Mouse (Mus musculus) ZHBTc4 (cell line): ENCODE measurements around the gene Tatdn2.

Source experiments
- DNase-seq: peaks from one replicate; pipeline ENCODE4 v3.0.0-alpha.2; 2011; ENCODE audit warnings: low read depth, low spot score

Gene Tatdn2

DNA sequence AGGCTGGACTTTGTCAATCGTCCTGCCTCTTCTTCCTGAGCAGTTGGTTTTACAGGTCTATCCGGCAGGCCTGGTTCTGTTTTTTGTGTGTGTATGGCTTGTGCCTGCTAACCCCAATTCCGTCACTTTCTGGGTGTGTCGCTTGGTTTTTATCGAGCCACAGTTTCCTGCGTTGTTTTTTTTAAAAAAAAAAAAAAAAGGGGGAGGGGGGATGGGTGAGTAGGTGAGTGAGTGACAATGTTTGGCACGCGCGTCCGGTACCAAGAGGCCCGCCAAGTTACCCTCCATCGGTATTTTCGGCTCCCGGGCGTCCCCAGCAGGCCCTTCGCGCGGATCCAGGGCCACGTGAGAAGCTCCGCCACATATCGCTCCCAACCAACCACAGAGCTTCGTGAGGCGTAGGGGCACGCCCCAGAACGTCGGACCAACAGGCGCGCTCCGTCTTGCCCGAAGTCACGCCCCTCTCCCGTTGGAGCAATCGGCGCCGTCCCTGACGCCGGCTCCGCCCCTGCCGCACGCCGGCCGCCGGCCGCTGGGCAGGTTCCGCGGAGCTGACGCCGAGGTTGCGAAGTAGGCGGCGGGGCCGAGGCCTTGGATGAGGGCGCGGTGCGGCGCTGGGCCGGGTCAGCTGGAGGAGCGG lies at the start of gene Tatdn2:
Gene Tatdn2, plus strand, starts transcription at position 469 of the 640 bp plus-strand sequence.
- DNase-seq = peak; percentile 99

GRCm38 (mm10) chr6:113649346-113650196 lies 47.3 kb upstream of the Tatdn2 start:
- no peak for DNase-seq

- no peak for DNase-seq
These were observed 46.6 kb upstream of the Tatdn2 start for GRCm38 (mm10) chr6:113650197-113650640.

DNA sequence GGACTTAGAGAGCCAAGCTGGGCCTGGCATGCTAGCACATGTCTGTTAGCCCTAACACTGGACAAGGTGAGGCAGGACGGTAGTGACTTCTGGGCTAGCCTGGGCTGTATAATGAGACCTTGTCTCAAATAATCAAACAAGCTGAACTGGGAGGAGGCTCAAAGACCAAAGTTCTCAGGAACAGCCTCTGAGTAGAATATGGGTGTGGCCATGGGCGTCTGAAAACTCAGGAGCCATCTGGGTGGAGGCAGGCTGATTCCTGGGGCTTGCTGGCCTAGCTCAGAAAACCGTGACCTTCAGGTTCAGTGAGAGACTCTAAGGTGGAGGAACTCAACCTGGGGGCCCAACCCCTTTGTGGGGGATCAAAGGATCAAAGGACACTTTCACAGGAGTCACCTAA lies 45.2 kb upstream of the Tatdn2 start:
- peak; percentile 64 for DNase-seq

DNA sequence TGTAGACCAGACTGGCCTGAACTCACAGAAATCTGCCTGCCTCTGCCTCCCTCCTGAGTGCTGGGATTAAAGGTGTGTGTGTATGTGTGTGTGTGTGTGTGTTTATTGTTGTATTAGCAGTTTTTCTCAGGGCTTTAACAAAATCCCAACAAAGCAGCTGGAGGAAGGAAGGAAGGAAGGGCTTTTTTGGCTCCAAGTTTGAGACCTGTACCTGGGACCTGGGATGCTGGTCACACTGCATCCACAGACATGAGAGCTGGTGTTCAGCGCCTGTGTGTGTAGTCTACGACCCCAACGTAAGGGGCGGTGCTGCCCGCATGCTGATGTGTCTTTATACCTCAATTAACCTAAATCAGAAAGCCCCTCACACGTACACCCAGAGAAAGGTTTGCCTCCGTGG lies 43.3 kb upstream of the Tatdn2 start:
- no peak for DNase-seq

DNA sequence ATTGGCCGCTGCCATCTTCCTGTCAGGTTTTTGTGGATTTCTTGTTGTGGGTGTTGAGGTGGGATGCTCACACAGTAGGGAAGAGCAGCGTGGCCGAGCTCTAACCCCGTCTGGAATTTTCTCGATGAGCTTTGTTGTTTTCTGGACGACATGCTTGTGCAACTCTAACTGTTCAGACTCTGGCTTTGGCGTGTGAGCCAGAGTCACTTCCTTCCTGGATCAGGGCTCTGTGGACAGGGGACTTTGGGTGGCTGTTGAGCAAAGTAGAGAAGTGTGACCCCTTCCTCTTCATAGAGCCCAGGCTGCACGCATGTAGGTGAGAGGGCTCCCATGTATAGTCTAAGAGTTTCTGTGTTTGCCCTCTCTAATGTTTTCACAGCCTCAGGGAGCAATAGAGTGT lies 42.7 kb upstream of the Tatdn2 start:
- no peak for DNase-seq

DNA sequence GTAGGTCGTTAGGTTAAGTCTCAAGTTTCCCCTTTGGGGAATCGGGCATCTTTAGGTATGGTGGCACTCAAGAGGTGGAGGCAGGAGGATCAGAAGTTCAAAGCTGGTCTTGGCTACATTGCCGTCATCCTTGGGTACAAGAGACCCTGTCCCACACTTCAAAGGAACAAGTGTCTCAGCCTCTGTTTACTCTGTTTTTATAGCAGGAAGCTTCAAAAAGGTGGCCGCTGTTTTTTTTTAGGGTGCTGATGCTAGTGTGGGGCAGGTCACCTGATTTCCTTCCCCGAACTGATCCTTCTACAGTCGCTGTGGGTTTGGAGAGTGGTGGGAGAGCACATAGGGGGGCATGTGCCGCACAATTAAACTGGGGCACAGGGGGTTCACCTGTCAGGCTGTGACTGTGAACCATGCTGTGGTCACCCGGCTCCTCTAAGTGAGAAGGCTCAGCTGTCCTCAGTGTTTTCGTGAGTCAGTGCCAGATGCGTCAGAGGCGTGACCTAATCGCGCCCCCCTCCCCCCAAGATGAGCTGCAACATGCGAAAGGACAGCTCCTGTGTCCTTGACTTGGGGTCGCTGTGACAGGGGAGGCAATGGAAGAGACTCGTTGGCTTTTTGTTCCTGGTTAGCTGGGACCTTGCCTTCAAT lies 42.0 kb upstream of the Tatdn2 start:
- DNase-seq = no peak

- no peak for DNase-seq
These were observed 41.4 kb upstream of the Tatdn2 start for GRCm38 (mm10) chr6:113655475-113655874.

GRCm38 (mm10) chr6:113656847-113657246 lies 40.0 kb upstream of the Tatdn2 start:
- no peak for DNase-seq

DNA sequence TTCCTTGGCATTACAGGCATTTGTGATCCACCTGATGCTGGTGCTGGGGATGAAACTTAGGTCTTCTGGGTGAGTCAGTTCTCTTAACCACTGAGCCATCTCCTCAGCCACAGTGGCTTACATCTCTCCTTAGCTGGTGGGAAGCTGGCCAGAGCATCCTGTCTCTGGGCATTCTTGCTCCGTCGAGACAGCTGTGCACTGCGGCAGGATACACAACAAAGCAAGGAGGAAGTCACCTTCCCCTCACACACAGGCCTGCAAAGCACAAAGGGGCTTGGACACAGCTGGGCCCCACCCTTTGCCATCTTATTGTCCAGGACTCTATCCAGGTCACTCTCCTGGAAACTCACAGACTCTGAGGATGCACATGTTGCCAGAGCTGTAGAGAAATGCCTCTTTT lies 38.6 kb upstream of the Tatdn2 start:
- peak; percentile 43 for DNase-seq

GRCm38 (mm10) chr6:113659648-113660491 lies 37.0 kb upstream of the Tatdn2 start:
- no peak for DNase-seq

DNA sequence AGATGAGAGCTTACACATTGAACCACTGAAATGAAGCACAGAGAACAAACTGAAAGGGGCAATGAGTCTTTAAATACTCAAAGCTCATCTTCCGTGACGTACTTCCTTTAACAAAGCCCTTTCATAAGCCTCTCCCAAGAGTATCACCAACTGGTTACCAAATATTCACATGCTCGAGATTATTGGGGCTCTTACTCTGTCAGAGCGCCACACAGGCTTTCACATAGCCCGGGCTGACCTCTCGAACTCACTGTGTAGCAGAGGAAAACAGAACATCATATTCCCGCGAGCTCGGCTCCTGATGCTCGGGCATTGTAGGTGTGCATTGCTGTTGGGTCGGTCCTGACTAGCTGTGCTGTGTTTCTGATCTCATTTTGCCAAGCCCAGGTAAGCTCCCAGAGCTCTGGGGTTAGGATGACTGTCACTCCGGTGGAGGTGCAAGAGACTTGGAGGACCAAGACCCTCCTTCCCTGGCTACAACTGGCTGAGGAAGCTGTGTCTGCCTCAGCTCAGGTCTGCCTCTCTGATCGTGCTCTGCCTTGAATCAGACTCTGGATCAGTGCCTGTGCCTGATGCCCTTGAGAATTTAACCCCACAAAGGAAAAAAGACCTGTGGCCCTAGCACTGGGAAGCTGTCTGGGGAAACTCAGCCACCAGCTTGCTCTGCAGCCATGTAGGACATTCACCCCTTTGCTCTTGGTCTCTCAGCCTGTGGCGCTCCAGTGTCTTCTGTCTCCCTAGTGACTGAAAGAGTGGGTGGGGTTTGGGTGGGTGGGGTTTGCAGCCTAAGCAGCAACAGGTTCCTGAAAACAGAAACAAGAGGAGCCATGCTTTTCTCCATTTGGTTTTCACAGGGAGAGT lies 36.1 kb upstream of the Tatdn2 start:
- DNase-seq = peak; percentile 86

DNA sequence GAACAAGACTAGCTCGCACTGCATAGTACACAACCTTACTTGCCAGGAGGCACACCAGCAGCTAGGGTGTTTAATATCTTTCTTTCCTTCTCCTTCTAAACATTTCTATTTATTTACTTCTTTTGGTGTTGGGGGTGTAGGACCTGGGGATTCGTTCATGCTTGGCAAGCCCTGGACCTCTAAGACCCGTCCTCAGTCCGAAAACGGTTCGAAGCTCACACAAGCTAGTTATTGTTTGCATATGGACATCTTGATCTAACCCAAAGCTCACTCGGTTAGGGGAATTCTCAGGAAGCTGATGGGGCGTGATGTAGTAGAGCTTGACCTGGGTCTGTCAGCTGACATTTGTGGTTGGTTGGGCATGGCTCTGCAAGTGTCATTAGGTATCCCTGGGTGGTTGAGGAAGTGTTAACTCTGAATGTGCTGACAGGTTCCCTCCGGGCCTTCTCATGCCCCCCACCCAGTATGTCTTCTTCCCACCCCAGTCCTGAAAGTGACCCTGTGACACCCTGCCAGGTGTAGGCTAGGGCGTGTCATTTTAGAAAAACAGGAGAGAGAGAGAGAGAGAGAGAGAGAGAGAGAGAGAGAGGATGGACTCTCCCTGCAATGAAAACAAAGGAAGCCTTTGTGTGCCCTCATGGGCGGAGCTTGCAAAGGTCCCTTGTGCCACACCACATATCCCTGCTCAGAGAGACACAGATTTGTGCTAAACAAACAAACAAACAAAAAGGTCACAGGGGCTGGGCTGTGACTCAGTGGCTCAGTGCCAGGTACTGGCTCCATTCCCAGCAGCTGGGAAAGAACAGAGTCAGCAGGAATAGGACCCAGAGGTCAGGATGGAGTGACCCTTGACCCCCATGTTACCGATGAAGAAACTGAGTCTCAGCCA lies 35.3 kb upstream of the Tatdn2 start:
- peak; percentile 44 for DNase-seq

DNA sequence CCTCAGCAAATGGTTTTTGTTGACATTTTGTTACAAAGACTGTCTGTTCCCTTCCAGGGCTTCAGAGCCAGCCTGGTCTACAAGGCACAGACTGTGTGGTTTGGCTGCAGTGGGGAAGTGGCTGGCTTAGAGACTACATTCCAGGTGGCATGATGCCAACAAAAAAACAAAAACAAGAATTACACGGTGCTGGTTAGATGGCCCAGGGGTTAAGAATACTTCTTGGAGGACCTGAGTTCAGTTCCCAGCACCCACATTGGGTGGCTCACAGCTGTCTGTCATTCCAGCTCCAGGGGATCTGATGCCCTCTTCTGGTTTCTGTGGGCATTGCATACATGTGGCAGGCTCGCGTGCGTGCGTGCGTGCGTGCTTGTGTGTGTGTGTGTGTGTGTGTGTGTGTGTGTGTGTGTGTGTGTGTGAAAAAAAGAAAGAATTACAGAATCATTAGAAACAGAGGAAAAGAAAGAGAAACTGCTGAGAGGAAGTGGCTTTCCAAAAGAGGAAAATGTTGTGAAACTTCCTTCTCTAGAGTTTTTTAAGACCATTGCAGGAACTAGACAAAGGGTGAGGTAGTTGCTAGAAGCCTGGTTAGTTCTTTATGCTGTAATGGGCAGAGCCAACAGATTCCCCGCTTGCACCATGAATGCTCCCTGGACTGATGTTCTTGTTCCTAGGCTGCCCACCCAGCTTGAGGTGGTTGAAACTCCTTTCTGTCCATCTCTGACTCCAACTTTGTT lies 33.7 kb upstream of the Tatdn2 start:
- DNase-seq = peak; percentile 56

DNA sequence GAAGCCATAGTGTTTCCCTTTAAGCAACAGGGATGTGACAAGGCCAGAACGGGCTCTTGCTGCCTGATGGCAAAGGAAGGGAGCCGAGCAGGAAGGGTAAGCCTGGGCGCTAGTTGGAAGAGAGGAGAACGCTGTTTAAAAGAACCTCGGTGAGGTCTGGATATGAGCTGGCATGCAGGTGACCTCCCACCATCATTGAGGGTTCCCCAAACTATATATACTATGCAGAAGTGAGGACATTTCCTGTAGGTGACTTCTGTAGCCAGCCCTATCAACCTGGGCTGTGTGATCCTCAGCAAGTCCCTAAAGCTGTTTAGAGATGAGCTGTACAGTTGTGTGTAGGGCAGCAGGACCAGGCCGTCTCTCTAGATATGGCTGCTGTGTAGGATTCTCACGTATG lies 32.5 kb upstream of the Tatdn2 start:
- no peak for DNase-seq

- DNase-seq = peak; percentile 65
These were observed 29.2 kb upstream of the Tatdn2 start for GRCm38 (mm10) chr6:113667611-113668122.

DNA sequence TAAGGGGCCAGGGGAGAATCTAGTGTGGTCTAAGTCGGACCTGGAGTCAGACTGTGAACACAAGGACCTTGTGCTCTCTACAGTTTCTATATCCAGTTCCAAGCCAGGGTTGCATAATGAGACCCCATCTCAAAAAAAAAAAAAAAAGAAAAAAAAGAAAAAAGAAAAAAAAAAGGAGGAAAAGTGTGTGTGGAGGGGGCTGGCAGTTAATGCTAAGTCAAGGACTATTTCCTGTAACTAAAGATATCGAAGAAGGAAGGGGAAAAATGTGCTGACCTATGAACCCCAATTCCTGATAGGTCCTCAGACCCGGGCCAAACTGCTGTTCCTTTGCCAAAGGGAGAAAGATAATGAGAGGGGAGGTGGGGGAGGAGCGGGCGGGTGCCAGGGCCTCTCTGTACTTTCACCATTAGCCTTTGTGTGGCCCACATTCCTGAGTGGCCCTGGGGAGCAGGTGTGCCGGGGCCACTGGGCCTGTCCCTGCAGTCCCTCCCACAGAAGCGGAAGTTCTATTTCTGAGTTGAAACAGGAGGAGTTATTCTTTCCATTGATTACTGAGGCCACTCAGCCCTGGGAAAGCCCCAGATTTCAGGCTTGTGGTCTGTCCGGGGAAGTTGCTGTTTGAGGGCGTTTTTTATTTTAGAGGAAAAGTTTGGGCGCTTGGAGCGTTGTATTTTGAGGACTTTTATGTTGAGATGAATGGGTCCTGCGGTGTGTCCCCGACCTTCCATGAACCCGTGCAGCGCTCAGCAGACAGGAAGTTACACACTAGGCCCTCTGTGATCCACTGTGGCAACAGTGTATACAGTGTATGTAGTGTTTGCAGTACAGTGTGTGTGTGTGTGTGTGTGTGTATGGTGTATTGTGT lies 28.3 kb upstream of the Tatdn2 start:
- DNase-seq = peak; percentile 56

GRCm38 (mm10) chr6:113669821-113670220 lies 27.0 kb upstream of the Tatdn2 start:
- no peak for DNase-seq
